Mouse (Mus musculus): ENCODE results near the gene Actr2.
A peak's percentile ranks its signal among the peaks of the same experiment; 100 is the strongest.
"Not testable (repeated sequence)": the region's sequence is repeated elsewhere in the genome, so short reads cannot be mapped to it uniquely, and the experiment has no call there.

Gene Actr2

GRCm38 (mm10) chr11:20045586-20045985 is 67.1 kb downstream of the Actr2 start:
- no peak for DNase-seq (ENCODE audit: low spot score)

GRCm38 (mm10) chr11:20043256-20043655 is 69.5 kb downstream of the Actr2 start:
- DNase-seq (ENCODE audit: low spot score): no peak

GRCm38 (mm10) chr11:20042106-20042505 is 70.6 kb downstream of the Actr2 start:
- DNase-seq (ENCODE audit: low spot score): no peak

GRCm38 (mm10) chr11:20041164-20041920 is 71.4 kb downstream of the Actr2 start:
- no peak for DNase-seq (ENCODE audit: low spot score)

GRCm38 (mm10) chr11:20038723-20039122 is 74.0 kb downstream of the Actr2 start:
- no peak for DNase-seq (ENCODE audit: low spot score)

GRCm38 (mm10) chr11:20037739-20038138 is 75.0 kb downstream of the Actr2 start:
- no peak for DNase-seq (ENCODE audit: low spot score)

GRCm38 (mm10) chr11:20035972-20036371 is 76.7 kb downstream of the Actr2 start:
- DNase-seq (ENCODE audit: low spot score): no peak

GRCm38 (mm10) chr11:20035343-20035928 is 77.3 kb downstream of the Actr2 start:
- DNase-seq (ENCODE audit: low spot score): no peak

GRCm38 (mm10) chr11:20034337-20034947 is 78.3 kb downstream of the Actr2 start:
- no peak for DNase-seq (ENCODE audit: low spot score)

GRCm38 (mm10) chr11:20033541-20034160 is 79.1 kb downstream of the Actr2 start:
- DNase-seq (ENCODE audit: low spot score): no peak

GRCm38 (mm10) chr11:20031536-20031935 is 81.2 kb downstream of the Actr2 start:
- peak; percentile 9 for DNase-seq (ENCODE audit: low spot score)

GRCm38 (mm10) chr11:20030973-20031372 is 81.7 kb downstream of the Actr2 start:
- DNase-seq (ENCODE audit: low spot score): not testable (repeated sequence)

GRCm38 (mm10) chr11:20029014-20029413 is 83.7 kb downstream of the Actr2 start:
- no peak for DNase-seq (ENCODE audit: low spot score)

GRCm38 (mm10) chr11:20028396-20028795 is 84.3 kb downstream of the Actr2 start:
- no peak for DNase-seq (ENCODE audit: low spot score)

GRCm38 (mm10) chr11:20027719-20028118 is 85.0 kb downstream of the Actr2 start:
- DNase-seq (ENCODE audit: low spot score): no peak

GRCm38 (mm10) chr11:20025899-20026298 is 86.8 kb downstream of the Actr2 start:
- DNase-seq (ENCODE audit: low spot score): no peak

GRCm38 (mm10) chr11:20022911-20023482 is 89.7 kb downstream of the Actr2 start:
- DNase-seq (ENCODE audit: low spot score): no peak

- DNase-seq (ENCODE audit: low spot score): no peak
These were observed 90.3 kb downstream of the Actr2 start for GRCm38 (mm10) chr11:20022462-20022861.

- DNase-seq (ENCODE audit: low spot score): no peak
These were observed 92.0 kb downstream of the Actr2 start for GRCm38 (mm10) chr11:20020720-20021119.

GRCm38 (mm10) chr11:20018905-20019304 is 93.8 kb downstream of the Actr2 start:
- no peak for DNase-seq (ENCODE audit: low spot score)

GRCm38 (mm10) chr11:20017937-20018336 is 94.8 kb downstream of the Actr2 start:
- DNase-seq (ENCODE audit: low spot score): no peak

- DNase-seq (ENCODE audit: low spot score): no peak
These were observed 99.3 kb downstream of the Actr2 start for GRCm38 (mm10) chr11:20013366-20013765.

All from adipocyte (in vitro differentiated cells).